Mouse (Mus musculus) limb, embryonic 11.5 days (tissue): ENCODE measurements around the gene Exoc3l. TPM values are rescaled to one million over a fixed set of nuclear protein-coding genes. Genes with fewer than 3 reads are reported as not detected.

ENCODE experiments used
- ATAC-seq: fragments of 200-750 bp; cut with Nextera tagmentation; 2 replicates; pipeline ENCODE4 v1.8.0; 2017; ENCODE audit warnings: low read depth; ENCODE audit not compliant: insufficient number of reproducible peaks, low FRiP score, low TSS enrichment
- DNase-seq: peaks from one replicate; pipeline ENCODE4 v3.0.0-alpha.2; 2015; ENCODE audit warnings: low spot score
- H3K27ac ChIP-seq: fragments of 300-500 bp; sonication (generic); replicated peaks from 2 replicates; pipeline ENCODE4 v1.5.1; 2014; ENCODE audit warnings: low read depth, mild to moderate bottlenecking, low read length
- H3K27me3 ChIP-seq: fragments of 300-500 bp; sonication (generic); 2 replicates; pipeline ENCODE4 v1.6.1; 2014; ENCODE audit warnings: mild to moderate bottlenecking, low read length, mixed read lengths; ENCODE audit not compliant: control insufficient read depth, insufficient read depth
- H3K36me3 ChIP-seq: fragments of 300-500 bp; sonication (generic); 2 replicates; pipeline ENCODE4 v1.6.1; 2014; ENCODE audit warnings: mild to moderate bottlenecking, low read length, moderate library complexity, mixed read lengths; ENCODE audit not compliant: control insufficient read depth, insufficient read depth
- H3K4me1 ChIP-seq: fragments of 300-500 bp; sonication (generic); 2 replicates; pipeline ENCODE4 v1.6.1; 2014; ENCODE audit warnings: low read length, mixed read lengths; ENCODE audit not compliant: control insufficient read depth, insufficient read depth
- H3K4me2 ChIP-seq: fragments of 300-500 bp; sonication (generic); 2 replicates; pipeline ENCODE4 v1.6.1; 2014; ENCODE audit warnings: low read depth, mild to moderate bottlenecking, moderate library complexity; ENCODE audit not compliant: severe bottlenecking
- H3K4me3 ChIP-seq: fragments of 300-500 bp; sonication (generic); 2 replicates; pipeline ENCODE4 v1.5.1; 2014; ENCODE audit warnings: low read depth, low read length
- H3K9ac ChIP-seq: fragments of 300-500 bp; sonication (generic); 2 replicates; pipeline ENCODE4 v1.6.1; 2014; ENCODE audit warnings: mild to moderate bottlenecking, low read length
- H3K9me3 ChIP-seq: fragments of 300-500 bp; sonication (generic); 2 replicates; pipeline ENCODE4 v1.6.1; 2016; ENCODE audit warnings: low read length; ENCODE audit not compliant: control insufficient read depth
- WGBS: fragments of 180-500 bp; shearing (Covaris S2); extraction: QIAGEN DNeasy Blood & Tissue Kit; methylation state at CpG from one replicate; pipeline ENCODE4 v1.1.7; 2014; 5-methylcytosine and 5-hydroxymethylcytosine counted together
- polyA plus RNA-seq: library from polyadenylated mRNA; unstranded; fragments of >200 nt; fragmentation: Nextera tagmentation; extraction: Ambion mirVana; gene quantifications from 2 replicates; pipeline ENCODE4 v1.2.1, GENCODE M21; 2014

Gene Exoc3l
- polyA plus RNA-seq, 1 experiment from 2014 or later, result 6.6 TPM

GRCm38 (mm10) chr8:105264024-105264982 is 31.6 kb downstream of the Exoc3l start, which contains the start of the genes Tradd and Fbxl8:
TSS of gene Tradd (minus strand) at chr8:105264609.
TSS of gene Fbxl8 (plus strand) at chr8:105264648.
- Histone ChIP-seq H3K4me1 (peaks cover 20% of the 10 kb centered on the region), H3K9me3 (peaks cover 3% of the 10 kb centered on the region; the same call in 1 of the 2 replicates), H3K9ac (peak within 1 kb of the TSS; percentile 58), H3K27me3 (peaks cover 62% of the 10 kb centered on the region), H3K27ac (no peak within 1 kb of the TSS), H3K36me3 (no peaks in the 10 kb centered on the region; the same call in 1 of the 2 replicates), H3K4me2 (peak within 1 kb of the TSS; percentile 81), H3K4me3 (peak within 1 kb of the TSS; percentile 63)
- peak; percentile 71 for DNase-seq
- no peak for ATAC-seq
- 1% methylated on average over 54 of the region's 54 CpGs for WGBS

GRCm38 (mm10) chr8:105263244-105263912 is 32.5 kb downstream of the Exoc3l start:
- H3K9ac ChIP-seq, result no peak overlapping the region
- no peaks in the 10 kb centered on the region; the same call in 1 of the 2 replicates for H3K36me3 ChIP-seq
- 44% methylated on average over 16 of the region's 16 CpGs for WGBS
- DNase-seq (no peak), ATAC-seq (no peak)
- H3K27ac ChIP-seq, result no peak overlapping the region
- H3K4me2 ChIP-seq, result no peak overlapping the region; the same call in 1 of the 2 replicates
- H3K27me3 ChIP-seq, result peaks cover 62% of the 10 kb centered on the region
- peaks cover 3% of the 10 kb centered on the region; the same call in 1 of the 2 replicates for H3K9me3 ChIP-seq
- H3K4me1 ChIP-seq, result peaks cover 18% of the 10 kb centered on the region
- H3K4me3 ChIP-seq, result no peak overlapping the region

GRCm38 (mm10) chr8:105261326-105261980 is 34.4 kb downstream of the Exoc3l start:
- Histone ChIP-seq H3K27me3 (peaks cover 55% of the 10 kb centered on the region), H3K36me3 (no peaks in the 10 kb centered on the region), H3K4me3 (no peak overlapping the region), H3K4me1 (peaks cover 13% of the 10 kb centered on the region; the same call in 1 of the 2 replicates), H3K27ac (no peak overlapping the region), H3K9ac (no peak overlapping the region), H3K4me2 (no peak overlapping the region), H3K9me3 (peaks cover 3% of the 10 kb centered on the region; the same call in 1 of the 2 replicates)
- WGBS, result 85% methylated on average over 12 of the region's 12 CpGs
- DNase-seq (no peak), ATAC-seq (no peak)

GRCm38 (mm10) chr8:105260371-105261099 is 35.4 kb downstream of the Exoc3l start:
- H3K9ac ChIP-seq, result no peak overlapping the region
- no peak overlapping the region for H3K4me3 ChIP-seq
- peaks cover 57% of the 10 kb centered on the region for H3K27me3 ChIP-seq
- H3K4me2 ChIP-seq, result no peak overlapping the region
- no peaks in the 10 kb centered on the region for H3K9me3 ChIP-seq
- H3K27ac ChIP-seq, result no peak overlapping the region
- no peak for ATAC-seq
- no peak for DNase-seq
- H3K36me3 ChIP-seq, result no peaks in the 10 kb centered on the region
- 60% methylated on average over 7 of the region's 7 CpGs for WGBS
- peaks cover 13% of the 10 kb centered on the region; the same call in 1 of the 2 replicates for H3K4me1 ChIP-seq

GRCm38 (mm10) chr8:105259721-105260320 is 36.1 kb downstream of the Exoc3l start:
- peak overlapping the region; percentile 60 for H3K4me2 ChIP-seq
- ATAC-seq (peak; percentile 7; the same call in 1 of the 2 replicates), DNase-seq (peak; percentile 88)
- 4% methylated on average over 30 of the region's 30 CpGs for WGBS
- H3K27ac ChIP-seq, result no peak overlapping the region
- H3K9me3 ChIP-seq, result no peaks in the 10 kb centered on the region
- H3K9ac ChIP-seq, result no peak overlapping the region
- H3K36me3 ChIP-seq, result no peaks in the 10 kb centered on the region
- peaks cover 12% of the 10 kb centered on the region for H3K4me1 ChIP-seq
- peak overlapping the region; percentile 26 for H3K4me3 ChIP-seq
- peaks cover 55% of the 10 kb centered on the region for H3K27me3 ChIP-seq

GRCm38 (mm10) chr8:105258911-105259720 is 36.8 kb downstream of the Exoc3l start:
- WGBS, result 3% methylated on average over 55 of the region's 55 CpGs
- peak; percentile 11; the same call in 1 of the 2 replicates for ATAC-seq

More at GRCm38 (mm10) chr8:105258911-105259720, 36.8 kb downstream of the Exoc3l start:
- peak overlapping the region; percentile 60 for H3K4me2 ChIP-seq
- H3K9me3 ChIP-seq, result no peaks in the 10 kb centered on the region
- DNase-seq, result peak; percentile 68
- H3K4me1 ChIP-seq, result peaks cover 11% of the 10 kb centered on the region
- H3K27me3 ChIP-seq, result peaks cover 52% of the 10 kb centered on the region
- H3K9ac ChIP-seq, result no peak overlapping the region
- H3K4me3 ChIP-seq, result peak overlapping the region; percentile 26
- no peak overlapping the region for H3K27ac ChIP-seq
- no peaks in the 10 kb centered on the region for H3K36me3 ChIP-seq
